Mouse (Mus musculus): ENCODE data around the gene Espn. TPM values are rescaled to one million over a fixed set of nuclear protein-coding genes. Genes with fewer than 3 reads are reported as not detected.

The Espn gene
- polyA plus RNA-seq, 1 experiment from 2014 or later = 0.76 TPM

- Histone ChIP-seq H3K4me1 (ENCODE audit: control insufficient read depth in 2 of 2, insufficient read depth in 2 of 2, low read length in 2 of 2) (peaks cover 14 to 36% of the 10 kb centered on the region in 2 experiments), H3K9me3 (ENCODE audit: control insufficient read depth, low read length) (no peaks in the 10 kb centered on the region), H3K4me3 (ENCODE audit: control insufficient read depth in 1 of 2, insufficient read depth in 1 of 2, low read depth in 1 of 2, low read length in 2 of 2) (peak overlapping the region; percentile 43 to 50), H3K9ac (ENCODE audit: low read length) (peak overlapping the region; percentile 72), H3K27me3 (ENCODE audit: control insufficient read depth, insufficient read depth, low read length) (no peaks in the 10 kb centered on the region), H3K4me2 (ENCODE audit: low read length) (peak overlapping the region; percentile 43), H3K27ac (replicated peaks in 1 of 2; ENCODE audit: control insufficient read depth in 1 of 2, insufficient read depth in 1 of 2, low read depth in 2 of 2, low read length in 2 of 2) (peak overlapping the region; percentile 84 to 86), H3K36me3 (ENCODE audit: control insufficient read depth, insufficient read depth, low read length) (no peaks in the 10 kb centered on the region)
- 20% methylated on average over 26 of the region's 27 CpGs for WGBS
- peak; percentile 33; the same call in 1 of the 2 replicates for ATAC-seq (ENCODE audit: insufficient number of reproducible peaks, insufficient read depth, low FRiP score, low read depth)
Measured at GRCm38 (mm10) chr4:152095937-152096910, 55.9 kb downstream of the Espn start.

- H3K4me1 ChIP-seq (ENCODE audit: control insufficient read depth in 2 of 2, insufficient read depth in 2 of 2, low read length in 2 of 2) = peaks cover 9 to 26% of the 10 kb centered on the region in 2 experiments
- H3K36me3 ChIP-seq (ENCODE audit: control insufficient read depth, insufficient read depth, low read length) = no peaks in the 10 kb centered on the region
- WGBS = 78% methylated on average over 12 of the region's 12 CpGs
Measured at GRCm38 (mm10) chr4:152094233-152094632, 57.9 kb downstream of the Espn start.

GRCm38 (mm10) chr4:152092751-152093293 is 59.3 kb downstream of the Espn start:
- WGBS = 42% methylated on average over 8 of the region's 8 CpGs

More at GRCm38 (mm10) chr4:152094233-152094632, 57.9 kb downstream of the Espn start:
- H3K27ac ChIP-seq (replicated peaks in 1 of 2; ENCODE audit: control insufficient read depth in 1 of 2, insufficient read depth in 1 of 2, low read depth in 2 of 2, low read length in 2 of 2) = no peak overlapping the region
- no peak overlapping the region for H3K9ac ChIP-seq (ENCODE audit: low read length)
- H3K4me3 ChIP-seq (ENCODE audit: control insufficient read depth in 1 of 2, insufficient read depth in 1 of 2, low read depth in 1 of 2, low read length in 2 of 2) = no peak overlapping the region
- H3K4me2 ChIP-seq (ENCODE audit: low read length) = no peak overlapping the region
- ATAC-seq (ENCODE audit: insufficient number of reproducible peaks, insufficient read depth, low FRiP score, low read depth) = no peak
- H3K27me3 ChIP-seq (ENCODE audit: control insufficient read depth, insufficient read depth, low read length) = no peaks in the 10 kb centered on the region
- H3K9me3 ChIP-seq (ENCODE audit: control insufficient read depth, low read length) = no peaks in the 10 kb centered on the region

GRCm38 (mm10) chr4:152090191-152090590 is 62.0 kb downstream of the Espn start:
- 61% methylated on average over 9 of the region's 9 CpGs for WGBS
- Histone ChIP-seq H3K4me3 (ENCODE audit: control insufficient read depth in 1 of 2, insufficient read depth in 1 of 2, low read depth in 1 of 2, low read length in 2 of 2) (no peak overlapping the region), H3K27me3 (ENCODE audit: control insufficient read depth, insufficient read depth, low read length) (no peaks in the 10 kb centered on the region), H3K9me3 (ENCODE audit: control insufficient read depth, low read length) (no peaks in the 10 kb centered on the region), H3K4me2 (ENCODE audit: low read length) (no peak overlapping the region), H3K4me1 (ENCODE audit: control insufficient read depth in 2 of 2, insufficient read depth in 2 of 2, low read length in 2 of 2) (peaks cover 21 to 28% of the 10 kb centered on the region in 2 experiments), H3K27ac (replicated peaks in 1 of 2; ENCODE audit: control insufficient read depth in 1 of 2, insufficient read depth in 1 of 2, low read depth in 2 of 2, low read length in 2 of 2) (no peak overlapping the region), H3K9ac (ENCODE audit: low read length) (0 out of 2 replicates have a peak overlapping the region, but pooled peaks have one; percentile 21), H3K36me3 (ENCODE audit: control insufficient read depth, insufficient read depth, low read length) (no peaks in the 10 kb centered on the region)
- no peak for ATAC-seq (ENCODE audit: insufficient number of reproducible peaks, insufficient read depth, low FRiP score, low read depth)

More at GRCm38 (mm10) chr4:152092751-152093293, 59.3 kb downstream of the Espn start:
- no peaks in the 10 kb centered on the region for H3K27me3 ChIP-seq (ENCODE audit: control insufficient read depth, insufficient read depth, low read length)
- no peaks in the 10 kb centered on the region for H3K9me3 ChIP-seq (ENCODE audit: control insufficient read depth, low read length)
- no peak overlapping the region for H3K4me2 ChIP-seq (ENCODE audit: low read length)
- H3K4me1 ChIP-seq (ENCODE audit: control insufficient read depth in 2 of 2, insufficient read depth in 2 of 2, low read length in 2 of 2) = peaks cover 14 to 22% of the 10 kb centered on the region in 2 experiments
- no peak overlapping the region for H3K4me3 ChIP-seq (ENCODE audit: control insufficient read depth in 1 of 2, insufficient read depth in 1 of 2, low read depth in 1 of 2, low read length in 2 of 2)
- 0 out of 4 replicates have a peak overlapping the region, but pooled peaks of 1 of the 2 experiments have one; percentile 17 for H3K27ac ChIP-seq (replicated peaks in 1 of 2; ENCODE audit: control insufficient read depth in 1 of 2, insufficient read depth in 1 of 2, low read depth in 2 of 2, low read length in 2 of 2)
- no peaks in the 10 kb centered on the region for H3K36me3 ChIP-seq (ENCODE audit: control insufficient read depth, insufficient read depth, low read length)
- peak overlapping the region; percentile 35; the same call in 1 of the 2 replicates for H3K9ac ChIP-seq (ENCODE audit: low read length)
- ATAC-seq (ENCODE audit: insufficient number of reproducible peaks, insufficient read depth, low FRiP score, low read depth) = no peak

- H3K9ac ChIP-seq (ENCODE audit: low read length) = peak overlapping the region; percentile 21; the same call in 1 of the 2 replicates
- H3K4me2 ChIP-seq (ENCODE audit: low read length) = peak overlapping the region; percentile 81; the same call in 1 of the 2 replicates
- 63% methylated on average over 8 of the region's 8 CpGs for WGBS
Measured at GRCm38 (mm10) chr4:152088556-152089120, 63.5 kb downstream of the Espn start.

GRCm38 (mm10) chr4:152088133-152088532 is 64.0 kb downstream of the Espn start:
- Histone ChIP-seq H3K9me3 (ENCODE audit: control insufficient read depth, low read length) (no peaks in the 10 kb centered on the region), H3K4me3 (ENCODE audit: control insufficient read depth in 1 of 2, insufficient read depth in 1 of 2, low read depth in 1 of 2, low read length in 2 of 2) (no peak overlapping the region; a peak in 1 of 4 replicates), H3K9ac (ENCODE audit: low read length) (peak overlapping the region; percentile 90; the same call in 1 of the 2 replicates), H3K4me2 (ENCODE audit: low read length) (peak overlapping the region; percentile 81), H3K27me3 (ENCODE audit: control insufficient read depth, insufficient read depth, low read length) (no peaks in the 10 kb centered on the region), H3K4me1 (ENCODE audit: control insufficient read depth in 2 of 2, insufficient read depth in 2 of 2, low read length in 2 of 2) (peaks cover 21 to 24% of the 10 kb centered on the region in 2 experiments), H3K36me3 (ENCODE audit: control insufficient read depth, insufficient read depth, low read length) (no peaks in the 10 kb centered on the region), H3K27ac (replicated peaks in 1 of 2; ENCODE audit: control insufficient read depth in 1 of 2, insufficient read depth in 1 of 2, low read depth in 2 of 2, low read length in 2 of 2) (no peak overlapping the region)
- 44% methylated on average over 4 of the region's 4 CpGs for WGBS
- ATAC-seq (ENCODE audit: insufficient number of reproducible peaks, insufficient read depth, low FRiP score, low read depth) = no peak

More at GRCm38 (mm10) chr4:152088556-152089120, 63.5 kb downstream of the Espn start:
- H3K36me3 ChIP-seq (ENCODE audit: control insufficient read depth, insufficient read depth, low read length) = no peaks in the 10 kb centered on the region
- H3K27ac ChIP-seq (replicated peaks in 1 of 2; ENCODE audit: control insufficient read depth in 1 of 2, insufficient read depth in 1 of 2, low read depth in 2 of 2, low read length in 2 of 2) = no peak overlapping the region
- H3K4me3 ChIP-seq (ENCODE audit: control insufficient read depth in 1 of 2, insufficient read depth in 1 of 2, low read depth in 1 of 2, low read length in 2 of 2) = no peak overlapping the region
- ATAC-seq (ENCODE audit: insufficient number of reproducible peaks, insufficient read depth, low FRiP score, low read depth) = no peak
- no peaks in the 10 kb centered on the region for H3K27me3 ChIP-seq (ENCODE audit: control insufficient read depth, insufficient read depth, low read length)
- H3K4me1 ChIP-seq (ENCODE audit: control insufficient read depth in 2 of 2, insufficient read depth in 2 of 2, low read length in 2 of 2) = peaks cover 21 to 25% of the 10 kb centered on the region in 2 experiments
- H3K9me3 ChIP-seq (ENCODE audit: control insufficient read depth, low read length) = no peaks in the 10 kb centered on the region

All from heart, embryonic 14.5 days (tissue).